ENCODE assay signal across 22 mouse cellular contexts in the genomic region with DNA sequence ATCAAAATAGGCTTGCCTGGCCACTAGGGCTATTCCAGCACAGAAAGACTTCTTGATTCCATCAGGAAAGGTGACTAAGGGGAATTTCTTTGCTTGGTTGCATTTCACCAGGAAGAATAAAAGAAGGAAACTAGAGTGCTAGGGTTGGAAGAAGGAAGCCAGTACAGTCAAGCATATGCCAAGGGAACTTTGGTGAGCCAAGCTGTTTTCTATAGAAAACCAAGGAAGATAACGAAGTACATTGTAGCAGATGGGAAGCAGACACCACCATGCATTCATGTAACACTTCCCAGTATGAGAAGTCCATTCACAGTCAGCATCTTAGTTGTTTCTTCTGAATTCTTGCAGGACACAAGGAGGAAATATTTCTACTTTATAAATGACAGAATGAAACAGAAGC.
"Had no signal": no experiment of that assay in that cellular context is flagged by ENCODE, and none has a peak within 500 bp of the region (broad histone marks: within the 10 kb centered on the region; RNA-seq: fewer than 3 reads in every experiment).

No protein-coding gene starts in this region.

- H3K9me3 ChIP-seq: heart, embryonic 13.5 days; heart, embryonic 15.5 days; hindbrain, embryonic 13.5 days; hindbrain, embryonic 15.5 days; kidney, embryonic 15.5 days; limb, embryonic 13.5 days; limb, embryonic 15.5 days; liver, embryonic 12.5 days had no signal

- H3K4me3 ChIP-seq: heart, adult 2 months; heart, embryonic 13.5 days; heart, embryonic 15.5 days; hindbrain, embryonic 13.5 days; hindbrain, embryonic 15.5 days; kidney, embryonic 15.5 days; limb, embryonic 13.5 days; limb, embryonic 15.5 days; liver, embryonic 12.5 days had no signal

- H3K9ac ChIP-seq: heart, embryonic 13.5 days; heart, embryonic 15.5 days; hindbrain, embryonic 13.5 days; hindbrain, embryonic 15.5 days; kidney, embryonic 15.5 days; limb, embryonic 13.5 days; limb, embryonic 15.5 days; liver, embryonic 12.5 days; liver, embryonic 14.5 days had no signal

- DNase-seq: gastrocnemius, postnatal 14 days; gastrocnemius, postnatal 36 days; heart, postnatal 14 days; heart, postnatal 36 days; kidney, adult 9 months; kidney, postnatal 14 days; kidney, postnatal 36 days; layer of hippocampus, adult 9-11 months; layer of hippocampus, postnatal 36 days had no signal

- H3K27ac ChIP-seq: hindbrain, embryonic 13.5 days; hindbrain, embryonic 15.5 days; kidney, embryonic 15.5 days; kidney, postnatal 0 days; limb, embryonic 13.5 days; limb, embryonic 15.5 days; liver, embryonic 12.5 days; liver, embryonic 14.5 days had no signal

- H3K4me2 ChIP-seq: heart, embryonic 11.5 days; heart, embryonic 13.5 days; heart, embryonic 15.5 days; hindbrain, embryonic 13.5 days; hindbrain, embryonic 15.5 days; kidney, embryonic 15.5 days; limb, embryonic 13.5 days; limb, embryonic 15.5 days; liver, embryonic 12.5 days had no signal

- H3K36me3 ChIP-seq: heart, embryonic 13.5 days; heart, embryonic 15.5 days; hindbrain, embryonic 13.5 days; hindbrain, embryonic 15.5 days; kidney, embryonic 15.5 days; limb, embryonic 13.5 days; limb, embryonic 15.5 days; liver, embryonic 12.5 days had no signal

- ATAC-seq: intestine, embryonic 16.5 days; liver, embryonic 12.5 days had no signal

- H3K27me3 ChIP-seq: heart, embryonic 13.5 days; heart, embryonic 15.5 days; hindbrain, embryonic 15.5 days; kidney, embryonic 15.5 days; limb, embryonic 13.5 days; liver, embryonic 12.5 days had no signal
